Mouse (Mus musculus) adrenal gland, postnatal 10 days (tissue): ENCODE measurements around the gene Upk3bl. TPM values are rescaled to one million over a fixed set of nuclear protein-coding genes. Genes with fewer than 3 reads are reported as not detected.

ENCODE experiments used
- DNase-seq: peaks from one replicate; pipeline ENCODE4 v3.0.0; 2021; ENCODE audit warnings: mixed read lengths
- long read RNA-seq, 2 experiments: library from polyadenylated mRNA; stranded (forward); transcript quantifications; one replicate each; pipeline ENCODE4 v2.0.0; 2021
- total RNA-seq, 2 experiments: library from RNA; stranded (reverse); gene quantifications; 2 replicates each; pipeline ENCODE4 v1.2.3; 2021

Upk3bl gene
- under 1 TPM; 0.39 to 0.45 TPM for total RNA-seq
- long read RNA-seq, experiment 1, partial matches to known transcripts, result 0 of 1 reads
- long read RNA-seq, experiment 1, other reads (novel, unspliced or antisense), result 1 of 1 reads
- long read RNA-seq, experiment 2, result 0 reads

- DNase-seq, result no peak
These were observed at the start of gene Upk3bl for GRCm38 (mm10) chr5:136054301-136055077. Upk3bl (plus strand) TSS chr5:136054492.

- no peak for DNase-seq
These were observed 49.8 kb upstream of the Upk3bl start for GRCm38 (mm10) chr5:136004537-136004936.

- peak; percentile 32 for DNase-seq
These were observed 46.5 kb upstream of the Upk3bl start for GRCm38 (mm10) chr5:136007745-136008144.

- DNase-seq, result peak; percentile 67
These were observed 39.4 kb upstream of the Upk3bl start for GRCm38 (mm10) chr5:136014877-136015276.

GRCm38 (mm10) chr5:136015586-136015985 lies 38.7 kb upstream of the Upk3bl start:
- peak; percentile 54 for DNase-seq

- peak; percentile 86 for DNase-seq
These were observed 38.0 kb upstream of the Upk3bl start for GRCm38 (mm10) chr5:136016014-136016876.

- DNase-seq, result no peak
These were observed 37.0 kb upstream of the Upk3bl start for GRCm38 (mm10) chr5:136017262-136017661.

- DNase-seq, result peak; percentile 53
These were observed 35.6 kb upstream of the Upk3bl start for GRCm38 (mm10) chr5:136018726-136019125.

- peak; percentile 46 for DNase-seq
These were observed 34.4 kb upstream of the Upk3bl start for GRCm38 (mm10) chr5:136019907-136020306.

GRCm38 (mm10) chr5:136025712-136026111 lies 28.6 kb upstream of the Upk3bl start:
- peak; percentile 77 for DNase-seq

GRCm38 (mm10) chr5:136026859-136027258 lies 27.4 kb upstream of the Upk3bl start:
- no peak for DNase-seq

GRCm38 (mm10) chr5:136027612-136028311 lies 26.5 kb upstream of the Upk3bl start:
- no peak for DNase-seq

GRCm38 (mm10) chr5:136034868-136035267 lies 19.4 kb upstream of the Upk3bl start:
- DNase-seq, result no peak

- no peak for DNase-seq
These were observed 19.0 kb upstream of the Upk3bl start for GRCm38 (mm10) chr5:136035285-136035684.

GRCm38 (mm10) chr5:136036667-136037066 lies 17.6 kb upstream of the Upk3bl start:
- no peak for DNase-seq

- DNase-seq, result no peak
These were observed 15.8 kb upstream of the Upk3bl start, which contains the start of gene Upk3b for GRCm38 (mm10) chr5:136038258-136039214. Upk3b (plus strand) TSS chr5:136038496.

- DNase-seq, result no peak
These were observed 14.1 kb upstream of the Upk3bl start for GRCm38 (mm10) chr5:136040210-136040609.

GRCm38 (mm10) chr5:136041260-136041659 lies 13.0 kb upstream of the Upk3bl start:
- no peak for DNase-seq

- DNase-seq, result no peak
These were observed 12.6 kb upstream of the Upk3bl start for GRCm38 (mm10) chr5:136041666-136042065.

GRCm38 (mm10) chr5:136044865-136045264 lies 9.4 kb upstream of the Upk3bl start:
- DNase-seq, result peak; percentile 34

- DNase-seq, result peak; percentile 35
These were observed 8.9 kb upstream of the Upk3bl start for GRCm38 (mm10) chr5:136045408-136045807.
